Mouse (Mus musculus) midbrain, embryonic 11.5 days (tissue): ENCODE measurements around the gene Sidt2. TPM values are rescaled to one million over a fixed set of nuclear protein-coding genes. Genes with fewer than 3 reads are reported as not detected.

ENCODE experiments used
- ATAC-seq: fragments of 200-750 bp; cut with Nextera tagmentation; 2 replicates; pipeline ENCODE4 v1.8.0; 2017; ENCODE audit warnings: moderate TSS enrichment, moderate library complexity; ENCODE audit not compliant: low FRiP score
- DNase-seq: peaks from one replicate; pipeline ENCODE4 v3.0.0; 2015; ENCODE audit warnings: low spot score; ENCODE audit errors: missing footprints
- H3K27ac ChIP-seq: fragments of 300-500 bp; sonication (generic); 2 replicates; pipeline ENCODE4 v1.5.1; 2014; ENCODE audit warnings: low read depth, low read length
- H3K27me3 ChIP-seq: fragments of 300-500 bp; sonication (generic); 2 replicates; pipeline ENCODE4 v1.6.1; 2014; ENCODE audit warnings: mild to moderate bottlenecking, low read length, moderate library complexity, mixed read lengths; ENCODE audit not compliant: control insufficient read depth, insufficient read depth
- H3K36me3 ChIP-seq: fragments of 300-500 bp; sonication (generic); 2 replicates; pipeline ENCODE4 v1.6.1; 2014; ENCODE audit warnings: mild to moderate bottlenecking, low read length, moderate library complexity, mixed read lengths; ENCODE audit not compliant: control insufficient read depth, insufficient read depth
- H3K4me1 ChIP-seq: fragments of 300-500 bp; sonication (generic); 2 replicates; pipeline ENCODE4 v1.6.1; 2014; ENCODE audit warnings: low read length; ENCODE audit not compliant: control insufficient read depth, insufficient read depth
- H3K4me2 ChIP-seq: fragments of 300-500 bp; sonication (generic); 2 replicates; pipeline ENCODE4 v1.6.1; 2014; ENCODE audit warnings: mild to moderate bottlenecking, moderate library complexity
- H3K4me3 ChIP-seq: fragments of 300-500 bp; sonication (generic); 2 replicates; pipeline ENCODE4 v1.5.1; 2014; ENCODE audit warnings: low read depth, low read length
- H3K9ac ChIP-seq: fragments of 300-500 bp; sonication (generic); 2 replicates; pipeline ENCODE4 v1.6.1; 2014; ENCODE audit warnings: low read length
- H3K9me3 ChIP-seq: fragments of 300-500 bp; sonication (generic); 2 replicates; pipeline ENCODE4 v1.6.1; 2016; ENCODE audit warnings: low read length; ENCODE audit not compliant: control insufficient read depth
- WGBS: fragments of 180-500 bp; shearing (Covaris S2); extraction: QIAGEN DNeasy Blood & Tissue Kit; methylation state at CpG from one replicate; pipeline ENCODE4 v1.1.7; 2014; 5-methylcytosine and 5-hydroxymethylcytosine counted together
- polyA plus RNA-seq: library from polyadenylated mRNA; unstranded; fragments of >200 nt; fragmentation: Nextera tagmentation; extraction: Ambion mirVana; gene quantifications from 2 replicates; pipeline ENCODE4 v1.2.1, GENCODE M21; 2014

Gene Sidt2
- polyA plus RNA-seq, 1 experiment from 2014 or later, result 21.7 TPM

- no peaks in the 10 kb centered on the region for H3K27me3 ChIP-seq
- ATAC-seq (no peak), DNase-seq (no peak)
- no peak overlapping the region for H3K27ac ChIP-seq
- H3K4me2 ChIP-seq, result no peak overlapping the region
- no peak overlapping the region for H3K4me3 ChIP-seq
- no peak overlapping the region for H3K9ac ChIP-seq
- H3K36me3 ChIP-seq, result peaks cover 3% of the 10 kb centered on the region; the same call in 1 of the 2 replicates
- WGBS, result 85% methylated on average over 11 of the region's 11 CpGs
- no peaks in the 10 kb centered on the region for H3K9me3 ChIP-seq
- H3K4me1 ChIP-seq, result no peaks in the 10 kb centered on the region
Observed at GRCm38 (mm10) chr9:45932571-45933415, 22.3 kb downstream of the Sidt2 start.

- no peaks in the 10 kb centered on the region for H3K9me3 ChIP-seq
- H3K4me2 ChIP-seq, result no peak overlapping the region
- 59% methylated on average over 1 of the region's 1 CpGs for WGBS
- no peak overlapping the region for H3K4me3 ChIP-seq
- no peak overlapping the region for H3K27ac ChIP-seq
- DNase-seq, result no peak
- H3K4me1 ChIP-seq, result no peaks in the 10 kb centered on the region
- no peaks in the 10 kb centered on the region for H3K27me3 ChIP-seq
- ATAC-seq, result no peak
- peaks cover 9% of the 10 kb centered on the region; the same call in 1 of the 2 replicates for H3K36me3 ChIP-seq
- H3K9ac ChIP-seq, result no peak overlapping the region
Observed at GRCm38 (mm10) chr9:45931958-45932357, 23.1 kb downstream of the Sidt2 start.

GRCm38 (mm10) chr9:45929285-45929684 lies 25.8 kb downstream of the Sidt2 start:
- 89% methylated on average over 5 of the region's 5 CpGs for WGBS
- DNase-seq (no peak), ATAC-seq (no peak)
- H3K27me3 ChIP-seq, result no peaks in the 10 kb centered on the region
- H3K4me2 ChIP-seq, result no peak overlapping the region
- no peaks in the 10 kb centered on the region for H3K4me1 ChIP-seq
- peaks cover 10% of the 10 kb centered on the region; the same call in 1 of the 2 replicates for H3K36me3 ChIP-seq
- no peak overlapping the region for H3K9ac ChIP-seq
- H3K9me3 ChIP-seq, result no peaks in the 10 kb centered on the region
- no peak overlapping the region for H3K4me3 ChIP-seq
- H3K27ac ChIP-seq, result no peak overlapping the region

- Histone ChIP-seq H3K9ac (no peak overlapping the region), H3K4me2 (no peak overlapping the region), H3K27me3 (no peaks in the 10 kb centered on the region), H3K27ac (no peak overlapping the region), H3K4me1 (no peaks in the 10 kb centered on the region), H3K9me3 (no peaks in the 10 kb centered on the region), H3K36me3 (peaks cover 6% of the 10 kb centered on the region), H3K4me3 (no peak overlapping the region)
- DNase-seq, result no peak
- ATAC-seq, result no peak
- WGBS, result 67% methylated on average over 1 of the region's 1 CpGs
Observed at GRCm38 (mm10) chr9:45919895-45920294, 35.2 kb downstream of the Sidt2 start.

- Histone ChIP-seq H3K9me3 (no peaks in the 10 kb centered on the region), H3K27me3 (no peaks in the 10 kb centered on the region), H3K36me3 (peaks cover 6% of the 10 kb centered on the region), H3K4me3 (no peak overlapping the region), H3K9ac (no peak overlapping the region), H3K27ac (no peak overlapping the region), H3K4me1 (no peaks in the 10 kb centered on the region), H3K4me2 (no peak overlapping the region)
- ATAC-seq (no peak), DNase-seq (no peak)
- WGBS, result 90% methylated on average over 5 of the region's 5 CpGs
Observed at GRCm38 (mm10) chr9:45917041-45917934, 37.8 kb downstream of the Sidt2 start.

GRCm38 (mm10) chr9:45915659-45916058 lies 39.4 kb downstream of the Sidt2 start:
- no peak for ATAC-seq
- H3K27ac ChIP-seq, result no peak overlapping the region
- no peak overlapping the region for H3K4me3 ChIP-seq
- WGBS, result 93% methylated on average over 2 of the region's 2 CpGs
- DNase-seq, result no peak
- H3K9ac ChIP-seq, result no peak overlapping the region
- no peaks in the 10 kb centered on the region for H3K27me3 ChIP-seq
- H3K36me3 ChIP-seq, result peaks cover 10% of the 10 kb centered on the region; the same call in 1 of the 2 replicates
- no peaks in the 10 kb centered on the region for H3K9me3 ChIP-seq
- no peaks in the 10 kb centered on the region for H3K4me1 ChIP-seq
- no peak overlapping the region for H3K4me2 ChIP-seq

GRCm38 (mm10) chr9:45911673-45912072 lies 43.4 kb downstream of the Sidt2 start:
- DNase-seq (peak; percentile 87), ATAC-seq (no peak)
- Histone ChIP-seq H3K4me1 (peaks cover 6% of the 10 kb centered on the region), H3K4me3 (no peak overlapping the region), H3K27me3 (no peaks in the 10 kb centered on the region), H3K9me3 (no peaks in the 10 kb centered on the region), H3K36me3 (peaks cover 13% of the 10 kb centered on the region; the same call in 1 of the 2 replicates), H3K27ac (no peak overlapping the region), H3K4me2 (no peak overlapping the region), H3K9ac (no peak overlapping the region)
- 67% methylated on average over 1 of the region's 1 CpGs for WGBS

GRCm38 (mm10) chr9:45910995-45911394 lies 44.1 kb downstream of the Sidt2 start:
- Histone ChIP-seq H3K4me2 (no peak overlapping the region), H3K4me3 (no peak overlapping the region), H3K9ac (no peak overlapping the region), H3K27ac (no peak overlapping the region), H3K9me3 (no peaks in the 10 kb centered on the region), H3K36me3 (peaks cover 13% of the 10 kb centered on the region; the same call in 1 of the 2 replicates), H3K27me3 (no peaks in the 10 kb centered on the region), H3K4me1 (peaks cover 6% of the 10 kb centered on the region)
- WGBS, result 95% methylated on average over 3 of the region's 3 CpGs
- DNase-seq, result no peak
- ATAC-seq, result no peak

- Histone ChIP-seq H3K9me3 (no peaks in the 10 kb centered on the region), H3K4me1 (peaks cover 15% of the 10 kb centered on the region), H3K4me2 (peak overlapping the region; percentile 94), H3K27me3 (no peaks in the 10 kb centered on the region), H3K36me3 (peaks cover 11% of the 10 kb centered on the region), H3K27ac (peak overlapping the region; percentile 93; the same call in 1 of the 2 replicates), H3K9ac (peak overlapping the region; percentile 90), H3K4me3 (peak overlapping the region; percentile 90)
- WGBS, result 0% methylated on average over 19 of the region's 19 CpGs
- DNase-seq (no peak), ATAC-seq (no peak)
Observed at GRCm38 (mm10) chr9:45907078-45907428, 48.0 kb downstream of the Sidt2 start.
